Mouse (Mus musculus): Measurements from ENCODE around the gene Tbca.

Tbca gene

GRCm38 (mm10) chr13:94847870-94848269 lies 59.2 kb downstream of the Tbca start:
- no peak for DNase-seq (ENCODE audit: low read depth, low spot score)

GRCm38 (mm10) chr13:94849351-94849750 lies 60.6 kb downstream of the Tbca start:
- peak; percentile 16 for DNase-seq (ENCODE audit: low read depth, low spot score)

GRCm38 (mm10) chr13:94858016-94858575 lies 69.4 kb downstream of the Tbca start:
- DNase-seq (ENCODE audit: low read depth, low spot score), result no peak

GRCm38 (mm10) chr13:94859256-94859655 lies 70.5 kb downstream of the Tbca start:
- DNase-seq (ENCODE audit: low read depth, low spot score), result no peak

GRCm38 (mm10) chr13:94862491-94863230 lies 74.0 kb downstream of the Tbca start:
- no peak for DNase-seq (ENCODE audit: low read depth, low spot score)

- DNase-seq (ENCODE audit: low read depth, low spot score), result no peak
These were observed 78.2 kb downstream of the Tbca start for GRCm38 (mm10) chr13:94866906-94867305.

- DNase-seq (ENCODE audit: low read depth, low spot score), result no peak
These were observed 79.1 kb downstream of the Tbca start for GRCm38 (mm10) chr13:94867772-94868171.

- no peak for DNase-seq (ENCODE audit: low read depth, low spot score)
These were observed 79.8 kb downstream of the Tbca start for GRCm38 (mm10) chr13:94868478-94868950.

GRCm38 (mm10) chr13:94869541-94869940 lies 80.8 kb downstream of the Tbca start:
- no peak for DNase-seq (ENCODE audit: low read depth, low spot score)

GRCm38 (mm10) chr13:94870071-94870460 lies 81.4 kb downstream of the Tbca start:
- no peak for DNase-seq (ENCODE audit: low read depth, low spot score)

- DNase-seq (ENCODE audit: low read depth, low spot score), result no peak
These were observed 81.9 kb downstream of the Tbca start for GRCm38 (mm10) chr13:94870461-94871186.

- DNase-seq (ENCODE audit: low read depth, low spot score), result no peak
These were observed 83.2 kb downstream of the Tbca start for GRCm38 (mm10) chr13:94871806-94872320.

GRCm38 (mm10) chr13:94872439-94872838 lies 83.7 kb downstream of the Tbca start:
- DNase-seq (ENCODE audit: low read depth, low spot score), result no peak

- no peak for DNase-seq (ENCODE audit: low read depth, low spot score)
These were observed 84.7 kb downstream of the Tbca start for GRCm38 (mm10) chr13:94873111-94874038.

GRCm38 (mm10) chr13:94874039-94874425 lies 85.3 kb downstream of the Tbca start:
- no peak for DNase-seq (ENCODE audit: low read depth, low spot score)

GRCm38 (mm10) chr13:94874656-94875395 lies 86.1 kb downstream of the Tbca start:
- DNase-seq (ENCODE audit: low read depth, low spot score), result no peak

GRCm38 (mm10) chr13:94875396-94875880 lies 86.7 kb downstream of the Tbca start, which contains the start of gene Otp:
Gene Otp, plus strand, starts transcription at chr13:94875602.
- DNase-seq (ENCODE audit: low read depth, low spot score), result peak; percentile 34

GRCm38 (mm10) chr13:94876286-94877210 lies 87.8 kb downstream of the Tbca start:
- DNase-seq (ENCODE audit: low read depth, low spot score), result no peak

GRCm38 (mm10) chr13:94877211-94877590 lies 88.5 kb downstream of the Tbca start:
- no peak for DNase-seq (ENCODE audit: low read depth, low spot score)
